Mouse (Mus musculus) thymus, postnatal 4 days (tissue): ENCODE data around the gene Pde6d.
A peak's percentile ranks its signal among the peaks of the same experiment; 100 is the strongest.

ENCODE experiments used
- DNase-seq: peaks from one replicate; pipeline ENCODE4 v3.0.0; 2021

Pde6d gene

DNA sequence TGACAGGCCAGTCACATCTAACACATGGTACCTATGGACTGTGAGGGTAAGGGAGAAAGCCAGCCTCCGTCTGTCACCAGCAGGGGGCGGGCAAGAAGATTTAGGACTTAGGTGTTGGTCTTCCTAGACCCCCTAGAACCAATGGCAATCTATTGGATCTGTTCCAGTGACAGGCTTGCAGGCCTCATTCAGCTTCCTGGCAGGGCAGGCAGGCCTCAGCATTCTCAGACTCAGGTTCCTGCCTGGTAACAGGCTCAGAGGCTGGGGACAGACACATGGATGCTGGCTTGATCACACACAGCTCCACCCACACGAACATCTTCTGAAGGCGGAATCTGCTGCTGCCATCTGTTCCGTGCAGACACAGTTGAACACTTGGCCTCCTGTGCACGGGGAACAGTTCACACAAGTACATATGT lies 81.3 kb downstream of the Pde6d start:
- peak; percentile 93 for DNase-seq

DNA sequence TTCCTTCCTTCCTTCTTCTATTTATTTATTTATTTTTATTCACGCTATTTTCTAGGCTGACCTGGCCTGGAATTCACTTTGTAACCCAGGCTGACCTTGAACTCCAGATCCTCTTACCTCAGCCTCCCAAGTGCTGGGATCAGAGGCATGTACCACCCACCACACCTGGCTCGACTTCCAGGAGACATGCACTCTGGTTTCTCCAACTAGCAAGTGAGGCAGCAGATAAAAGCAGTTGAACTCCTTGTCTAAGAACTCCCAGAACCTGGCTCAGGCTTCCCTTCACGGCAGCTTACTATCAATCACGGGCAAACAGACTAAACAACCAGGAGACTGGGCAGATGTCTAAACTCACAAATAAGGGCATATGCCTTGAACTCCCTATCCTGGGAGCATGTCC lies 81.7 kb downstream of the Pde6d start:
- no peak for DNase-seq

DNA sequence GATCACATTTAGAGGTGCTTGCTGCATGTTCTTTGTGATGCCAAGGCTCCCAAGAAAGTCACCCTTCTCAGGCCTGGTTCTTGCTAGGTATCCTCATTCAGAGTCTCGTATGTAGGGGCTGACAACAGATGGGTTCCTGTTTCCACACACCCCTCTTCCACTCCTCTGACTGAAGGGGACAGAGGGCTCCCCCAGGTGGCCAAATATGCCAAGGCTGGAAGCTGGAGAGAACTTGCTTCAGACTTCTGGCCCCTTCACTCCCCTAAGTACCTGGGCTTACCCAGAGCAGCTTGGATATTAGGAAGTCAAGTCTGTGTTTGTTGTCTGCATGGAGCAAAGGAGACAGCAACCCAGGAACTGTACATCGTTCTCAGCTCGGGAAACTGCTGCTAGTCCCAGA lies 82.5 kb downstream of the Pde6d start:
- peak; percentile 94 for DNase-seq

DNA sequence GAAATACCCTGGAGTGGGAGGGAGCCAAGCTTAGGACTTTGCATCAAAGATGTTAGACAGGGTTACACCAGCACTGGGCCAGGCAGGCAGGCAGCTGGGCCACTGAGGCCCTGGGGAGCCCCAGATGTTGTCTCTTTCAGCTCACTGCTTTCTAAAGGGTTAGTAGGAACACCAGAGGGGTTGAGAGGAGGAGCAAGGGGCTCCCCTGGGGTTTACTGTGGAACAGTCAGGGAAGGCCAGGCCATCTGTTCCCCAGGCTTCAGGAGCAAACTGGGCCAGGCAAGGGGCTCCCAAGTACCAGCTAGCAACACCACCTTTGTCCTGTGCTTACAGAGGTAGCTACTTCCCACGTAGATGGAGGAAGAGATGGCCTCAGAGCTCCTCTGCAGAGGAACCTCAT lies 83.8 kb downstream of the Pde6d start:
- no peak for DNase-seq

DNA sequence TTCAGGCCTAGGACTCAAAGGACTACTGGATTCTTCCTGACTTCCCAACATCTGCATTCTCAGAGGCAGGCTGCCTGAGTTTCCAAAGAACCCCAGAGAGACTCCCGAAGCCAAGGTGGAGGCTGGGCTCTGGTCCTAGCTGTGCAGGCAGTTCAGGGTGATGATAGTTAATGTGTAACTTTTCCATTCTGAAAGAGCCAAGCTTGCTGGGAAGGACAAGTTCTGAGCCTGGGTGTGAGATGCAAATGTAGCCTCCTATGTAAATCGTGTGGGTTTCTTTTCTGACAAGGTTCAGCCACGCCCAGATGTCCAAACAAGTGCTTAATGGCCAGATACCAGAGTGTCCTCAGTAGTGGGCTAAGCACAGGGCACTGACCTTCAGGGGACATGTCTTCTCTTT lies 84.4 kb downstream of the Pde6d start:
- no peak for DNase-seq

DNA sequence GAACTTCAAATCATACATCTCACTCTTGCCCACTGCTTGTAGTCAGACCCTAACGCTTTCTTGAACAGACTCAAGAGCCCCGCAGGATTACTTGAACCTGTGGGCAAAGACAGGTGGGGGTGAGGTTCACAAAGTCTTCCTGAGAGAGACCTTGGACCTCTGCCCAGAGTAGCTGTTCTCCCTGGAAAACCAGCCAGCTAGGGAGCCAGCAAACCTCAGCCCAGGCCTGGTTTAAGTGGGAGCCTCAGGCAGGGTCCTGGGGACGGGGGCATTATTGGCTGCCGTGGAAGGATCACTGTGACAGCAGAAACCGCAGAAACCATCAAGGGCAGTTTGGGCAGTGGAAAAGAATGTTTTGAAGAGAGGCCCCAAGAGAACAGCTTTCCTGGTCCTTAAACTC lies 85.1 kb downstream of the Pde6d start:
- no peak for DNase-seq

DNA sequence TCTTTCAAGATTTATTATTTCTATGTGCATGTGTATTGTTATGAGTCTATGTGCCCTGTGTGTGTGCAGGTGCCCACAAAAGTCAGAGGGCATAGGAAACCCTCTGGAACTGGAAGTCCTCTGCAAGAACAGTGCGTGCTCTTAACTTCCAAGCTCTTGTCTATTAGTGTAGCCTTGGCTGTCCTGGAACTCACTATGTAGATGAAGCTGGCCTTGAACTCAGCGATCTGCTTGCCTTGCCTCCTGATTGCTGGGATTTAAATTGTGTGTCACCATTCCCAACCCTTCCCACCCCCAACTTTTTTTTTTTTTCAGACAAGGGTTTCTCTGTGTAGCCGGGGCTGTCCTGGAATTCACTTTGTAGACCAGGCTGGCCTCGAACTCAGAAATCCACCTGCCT lies 86.1 kb downstream of the Pde6d start:
- no peak for DNase-seq

DNA sequence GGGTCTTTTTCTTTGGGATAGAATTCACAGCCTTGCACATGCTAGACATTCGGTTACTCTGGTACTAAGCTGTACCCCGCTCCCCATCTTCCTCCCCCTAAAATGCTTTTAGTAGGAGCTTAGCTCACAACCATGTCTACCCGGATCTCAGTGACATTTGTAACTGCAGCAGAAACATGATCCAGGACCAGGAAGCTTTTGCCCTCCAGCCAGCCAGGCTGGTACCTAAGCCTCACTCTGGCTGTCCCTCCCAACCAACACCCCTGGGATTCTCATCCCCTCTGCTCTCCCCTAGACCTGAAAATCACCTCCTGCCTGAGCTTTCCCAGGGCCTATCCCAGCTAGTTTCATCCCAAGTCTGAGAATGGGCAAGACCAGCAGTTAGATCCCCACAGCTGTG lies 88.6 kb downstream of the Pde6d start:
- DNase-seq = no peak
